Mouse (Mus musculus) liver, embryonic 11.5 days (tissue): ENCODE measurements around the gene Zmynd10. TPM values are rescaled to one million over a fixed set of nuclear protein-coding genes. Genes with fewer than 3 reads are reported as not detected.
A peak's percentile ranks its signal among the peaks of the same experiment; 100 is the strongest.
"Not testable (repeated sequence)": the region's sequence is repeated elsewhere in the genome, so short reads cannot be mapped to it uniquely, and the experiment has no call there.

Source experiments
- ATAC-seq: fragments of 200-750 bp; cut with Nextera tagmentation; replicated peaks from 2 replicates; pipeline ENCODE4 v1.8.0; 2017; ENCODE audit warnings: moderate number of reproducible peaks, mild to moderate bottlenecking, moderate TSS enrichment, moderate library complexity; ENCODE audit not compliant: low FRiP score
- DNase-seq: peaks from one replicate; pipeline ENCODE4 v3.0.0-alpha.2; 2017; ENCODE audit warnings: low spot score
- H3K27ac ChIP-seq: fragments of 300-500 bp; sonication (generic); 2 replicates; pipeline ENCODE4 v1.5.1; 2014; ENCODE audit warnings: mild to moderate bottlenecking, low read depth, low read length, control low read depth
- H3K27me3 ChIP-seq: fragments of 300-500 bp; sonication (generic); replicated peaks from 2 replicates; pipeline ENCODE4 v1.6.1; 2014; ENCODE audit warnings: low read length, mixed read lengths; ENCODE audit not compliant: control insufficient read depth, insufficient read depth
- H3K36me3 ChIP-seq: fragments of 300-500 bp; sonication (generic); 2 replicates; pipeline ENCODE4 v1.6.1; 2014; ENCODE audit warnings: mild to moderate bottlenecking, low read length, moderate library complexity, mixed read lengths; ENCODE audit not compliant: control insufficient read depth, insufficient read depth
- H3K4me1 ChIP-seq: fragments of 300-500 bp; sonication (generic); replicated peaks from 2 replicates; pipeline ENCODE4 v1.6.1; 2014; ENCODE audit warnings: low read length, mixed read lengths; ENCODE audit not compliant: control insufficient read depth, insufficient read depth
- H3K4me2 ChIP-seq: fragments of 300-500 bp; sonication (generic); 2 replicates; pipeline ENCODE4 v1.6.1; 2014; ENCODE audit warnings: mild to moderate bottlenecking, control low read depth, moderate library complexity
- H3K4me3 ChIP-seq: fragments of 300-500 bp; sonication (generic); 2 replicates; pipeline ENCODE4 v1.5.1; 2014; ENCODE audit warnings: low read depth, low read length, control low read depth
- H3K9ac ChIP-seq: fragments of 300-500 bp; sonication (generic); 2 replicates; pipeline ENCODE4 v1.6.1; 2014; ENCODE audit warnings: low read depth, low read length, control low read depth
- H3K9me3 ChIP-seq: fragments of 300-500 bp; sonication (generic); 2 replicates; pipeline ENCODE4 v1.6.1; 2016; ENCODE audit warnings: low read length, inconsistent platforms, mixed read lengths; ENCODE audit not compliant: control insufficient read depth
- WGBS: fragments of 180-500 bp; shearing (Covaris S2); extraction: QIAGEN DNeasy Blood & Tissue Kit; methylation state at CpG from one replicate; pipeline ENCODE4 v1.1.7; 2014; 5-methylcytosine and 5-hydroxymethylcytosine counted together
- polyA plus RNA-seq: library from polyadenylated mRNA; unstranded; fragments of >200 nt; fragmentation: Nextera tagmentation; extraction: Ambion mirVana; gene quantifications from 2 replicates; pipeline ENCODE4 v1.2.1, GENCODE M21; 2014

The Zmynd10 gene
- polyA plus RNA-seq, 1 experiment from 2014 or later, result 0.10 TPM

- peak overlapping the region; percentile 80 for H3K4me3 ChIP-seq
- DNase-seq (peak; percentile 88), ATAC-seq (peak; percentile 79)
- peak overlapping the region; percentile 78 for H3K4me2 ChIP-seq
- WGBS, result under 1% methylated on average over 41 of the region's 41 CpGs
- peak overlapping the region; percentile 80 for H3K27ac ChIP-seq
- no peaks in the 10 kb centered on the region for H3K9me3 ChIP-seq
- H3K9ac ChIP-seq, result peak overlapping the region; percentile 84
- H3K4me1 ChIP-seq, result peaks cover 62% of the 10 kb centered on the region
- no peaks in the 10 kb centered on the region for H3K27me3 ChIP-seq
- peaks cover 30% of the 10 kb centered on the region for H3K36me3 ChIP-seq
Measured at GRCm38 (mm10) chr9:107568331-107569261, 21.5 kb downstream of the Zmynd10 start.

- ATAC-seq (peak; percentile 21), DNase-seq (no peak)
- peak overlapping the region; percentile 80 for H3K27ac ChIP-seq
- H3K9me3 ChIP-seq, result no peaks in the 10 kb centered on the region
- H3K4me3 ChIP-seq, result peak overlapping the region; percentile 80
- H3K9ac ChIP-seq, result peak overlapping the region; percentile 84
- H3K4me1 ChIP-seq, result peaks cover 56% of the 10 kb centered on the region
- H3K4me2 ChIP-seq, result peak overlapping the region; percentile 78
- WGBS, result 0% methylated on average over 23 of the region's 23 CpGs
- H3K27me3 ChIP-seq, result no peaks in the 10 kb centered on the region
- H3K36me3 ChIP-seq, result peaks cover 31% of the 10 kb centered on the region
Measured at GRCm38 (mm10) chr9:107569270-107569669, 22.2 kb downstream of the Zmynd10 start.

DNA sequence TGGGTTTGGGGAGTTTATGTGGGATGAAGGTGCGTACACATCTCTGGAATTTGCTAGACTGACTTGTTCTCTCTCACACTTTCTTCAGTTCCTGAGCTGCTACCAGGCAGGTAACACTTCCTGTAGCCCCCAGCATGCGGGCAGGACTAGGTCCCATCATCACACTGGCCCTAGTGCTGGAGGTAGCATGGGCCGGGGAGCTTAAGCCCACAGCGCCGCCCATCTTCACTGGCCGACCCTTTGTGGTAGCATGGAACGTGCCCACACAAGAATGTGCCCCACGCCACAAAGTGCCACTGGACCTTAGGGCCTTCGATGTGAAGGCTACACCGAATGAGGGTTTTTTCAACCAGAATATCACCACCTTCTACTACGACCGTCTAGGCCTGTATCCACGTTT is 22.9 kb downstream of the Zmynd10 start:
- Histone ChIP-seq H3K36me3 (peaks cover 29% of the 10 kb centered on the region), H3K27ac (peak overlapping the region; percentile 80), H3K9me3 (no peaks in the 10 kb centered on the region), H3K27me3 (no peaks in the 10 kb centered on the region), H3K4me1 (peaks cover 51% of the 10 kb centered on the region), H3K4me3 (peak overlapping the region; percentile 80), H3K4me2 (peak overlapping the region; percentile 78), H3K9ac (peak overlapping the region; percentile 84)
- DNase-seq, result no peak
- WGBS, result 57% methylated on average over 13 of the region's 13 CpGs
- no peak for ATAC-seq

GRCm38 (mm10) chr9:107570845-107571244 is 23.7 kb downstream of the Zmynd10 start:
- Histone ChIP-seq H3K4me3 (peak overlapping the region; percentile 80), H3K4me2 (peak overlapping the region; percentile 78), H3K27ac (peak overlapping the region; percentile 80), H3K9ac (peak overlapping the region; percentile 84), H3K4me1 (peaks cover 52% of the 10 kb centered on the region), H3K36me3 (peaks cover 25% of the 10 kb centered on the region), H3K9me3 (no peaks in the 10 kb centered on the region), H3K27me3 (no peaks in the 10 kb centered on the region)
- 59% methylated on average over 21 of the region's 21 CpGs for WGBS
- peak; percentile 64 for ATAC-seq
- no peak for DNase-seq

DNA sequence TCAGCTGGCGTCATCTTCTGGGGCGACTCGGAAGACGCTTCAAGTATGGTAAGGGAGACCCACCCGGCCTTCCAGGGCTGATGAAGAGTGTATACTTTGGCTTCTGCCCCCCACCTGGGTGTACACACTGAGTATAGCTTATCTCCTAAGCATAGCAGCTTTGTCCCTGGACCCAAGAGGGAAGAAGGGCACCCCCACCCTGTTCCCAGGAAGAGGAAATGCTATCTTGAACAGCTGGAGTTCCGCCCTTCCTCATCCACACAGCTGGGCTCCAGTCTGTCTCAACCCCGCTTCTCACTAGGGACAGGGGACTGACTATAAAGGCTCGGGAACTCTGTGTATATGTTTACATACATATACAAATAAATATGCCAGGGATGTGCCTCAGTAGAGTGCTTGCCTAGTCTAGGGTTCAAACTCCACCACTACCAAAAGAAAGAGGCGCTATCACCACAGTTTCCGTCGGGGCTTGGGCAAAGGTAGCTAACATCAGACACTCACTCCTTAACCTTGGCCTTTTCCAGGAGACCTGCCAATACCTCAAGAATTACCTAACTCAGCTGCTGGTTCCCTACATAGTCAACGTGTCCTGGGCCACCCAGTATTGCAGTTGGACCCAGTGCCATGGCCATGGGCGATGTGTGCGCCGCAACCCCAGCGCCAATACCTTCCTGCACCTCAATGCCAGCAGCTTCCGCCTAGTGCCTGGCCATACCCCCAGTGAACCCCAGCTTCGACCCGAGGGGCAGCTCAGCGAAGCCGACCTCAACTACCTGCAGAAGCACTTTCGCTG is 24.6 kb downstream of the Zmynd10 start:
- Histone ChIP-seq H3K4me2 (peak overlapping the region; percentile 78), H3K4me1 (peaks cover 52% of the 10 kb centered on the region), H3K36me3 (peaks cover 25% of the 10 kb centered on the region), H3K9ac (peak overlapping the region; percentile 84; the same call in 1 of the 2 replicates), H3K27ac (peak overlapping the region; percentile 52), H3K9me3 (no peaks in the 10 kb centered on the region), H3K27me3 (no peaks in the 10 kb centered on the region), H3K4me3 (peak overlapping the region; percentile 80)
- DNase-seq (no peak), ATAC-seq (no peak; the same call in 1 of the 2 replicates)
- 85% methylated on average over 22 of the region's 22 CpGs for WGBS

GRCm38 (mm10) chr9:107572327-107572662 is 25.2 kb downstream of the Zmynd10 start:
- peak overlapping the region; percentile 52 for H3K27ac ChIP-seq
- 95% methylated on average over 2 of the region's 2 CpGs for WGBS
- no peak overlapping the region for H3K9ac ChIP-seq
- peaks cover 25% of the 10 kb centered on the region for H3K36me3 ChIP-seq
- H3K27me3 ChIP-seq, result no peaks in the 10 kb centered on the region
- peak overlapping the region; percentile 78 for H3K4me2 ChIP-seq
- no peaks in the 10 kb centered on the region for H3K9me3 ChIP-seq
- peaks cover 53% of the 10 kb centered on the region for H3K4me1 ChIP-seq
- peak overlapping the region; percentile 80; the same call in 1 of the 2 replicates for H3K4me3 ChIP-seq
- DNase-seq (no peak), ATAC-seq (no peak)

GRCm38 (mm10) chr9:107573774-107574173 is 26.7 kb downstream of the Zmynd10 start:
- H3K4me2 ChIP-seq, result not testable (repeated sequence)

DNA sequence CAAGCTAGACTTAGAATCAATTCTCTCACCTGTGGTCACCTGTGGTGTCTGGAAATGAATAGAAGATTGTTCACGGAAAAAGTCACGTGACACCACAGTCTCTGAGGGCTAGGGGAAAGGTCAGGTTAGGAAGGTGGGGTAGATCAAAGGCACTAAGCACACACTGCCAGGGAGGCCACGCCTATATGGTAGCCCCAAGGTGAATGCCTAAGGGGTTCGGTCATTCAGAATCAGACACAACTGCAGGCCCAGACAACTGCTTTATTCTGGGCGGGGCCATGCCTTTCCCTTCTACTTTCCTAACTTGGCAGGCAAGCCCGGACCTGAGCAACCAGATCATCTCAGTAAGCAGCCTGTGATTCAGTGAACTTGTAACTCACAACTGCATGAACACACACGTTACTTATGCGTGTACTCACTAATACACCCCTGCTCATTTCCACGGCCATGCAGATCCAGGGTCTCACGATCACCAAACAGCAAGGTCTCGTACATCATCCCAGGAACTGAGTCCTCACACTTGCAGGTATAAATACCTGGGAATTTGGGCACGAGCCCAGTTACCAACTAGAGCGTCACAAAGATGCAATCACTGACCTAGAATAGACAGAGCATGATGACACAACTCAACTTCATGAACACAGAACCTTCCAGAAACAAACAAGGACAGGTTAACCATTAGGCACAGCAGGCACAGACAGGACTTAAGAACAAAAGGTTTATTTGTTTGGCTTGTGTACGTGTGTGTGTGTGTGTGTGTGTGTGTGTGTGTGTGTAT is 28.7 kb downstream of the Zmynd10 start:
- Histone ChIP-seq H3K27me3 (no peaks in the 10 kb centered on the region), H3K4me3 (no peak overlapping the region), H3K9ac (no peak overlapping the region; the same call in 1 of the 2 replicates), H3K4me2 (peak overlapping the region; percentile 88; the same call in 1 of the 2 replicates), H3K27ac (peak overlapping the region; percentile 74), H3K36me3 (peaks cover 25% of the 10 kb centered on the region), H3K9me3 (no peaks in the 10 kb centered on the region), H3K4me1 (peaks cover 40% of the 10 kb centered on the region)
- DNase-seq, result no peak
- ATAC-seq, result no peak
- 78% methylated on average over 14 of the region's 14 CpGs for WGBS

More at GRCm38 (mm10) chr9:107573774-107574173, 26.7 kb downstream of the Zmynd10 start:
- H3K27me3 ChIP-seq, H3K27ac ChIP-seq, H3K4me3 ChIP-seq, H3K9ac ChIP-seq, DNase-seq, H3K9me3 ChIP-seq, ATAC-seq: not testable (repeated sequence)
- WGBS, result 78% methylated on average over 6 of the region's 6 CpGs
- H3K4me1 ChIP-seq, result peaks cover 48% of the 10 kb centered on the region
- peaks cover 25% of the 10 kb centered on the region for H3K36me3 ChIP-seq
